ENCODE assay signal across 7 mouse cellular contexts in the genomic region with DNA sequence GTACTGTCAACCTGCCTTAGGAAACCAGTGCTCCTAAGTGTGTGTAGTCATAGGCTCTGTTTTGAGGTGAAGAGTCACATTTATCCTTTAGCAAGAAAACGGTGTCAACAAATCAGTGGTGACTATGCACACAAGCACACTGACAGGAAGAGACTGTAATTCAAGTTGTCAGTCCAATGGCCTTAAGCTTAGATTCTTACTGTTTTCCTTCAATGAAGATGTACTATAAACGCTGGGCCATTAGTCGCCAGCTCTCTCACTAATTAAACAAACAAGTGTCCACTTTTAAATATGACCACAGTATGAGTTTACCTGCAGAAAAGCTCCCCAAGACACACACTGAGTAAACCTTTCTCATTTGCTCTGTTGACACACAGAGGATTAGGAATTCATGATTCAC. TPM values are rescaled to one million over a fixed set of nuclear protein-coding genes. Genes with fewer than 3 reads are reported as not detected.
DNase-seq lines count a peak whose midpoint lies in the region; ATAC-seq and TF ChIP-seq lines count a peak whose summit lies in the region.

No protein-coding gene starts in this region.

- no peak for TF ChIP-seq EP300 in lung, postnatal 0 days (IDR thresholded peaks at IDR 0.05)

- H3K4me3 ChIP-seq in lung, postnatal 0 days (ENCODE audit: low read depth, low read length) = peak overlapping the region; percentile 82
- H3K4me3 ChIP-seq in forebrain, embryonic 15.5 days = peak overlapping the region; percentile 50
- peak overlapping the region; percentile 64 for H3K4me3 ChIP-seq in limb, embryonic 15.5 days
- peak overlapping the region; percentile 60 for H3K4me3 ChIP-seq in stomach, embryonic 16.5 days (replicated peaks; ENCODE audit: low read length)

- no peaks in the 10 kb centered on the region for H3K36me3 ChIP-seq in lung, postnatal 0 days (ENCODE audit: insufficient read depth, low read length)
- H3K36me3 ChIP-seq in forebrain, embryonic 15.5 days = no peaks in the 10 kb centered on the region
- no peaks in the 10 kb centered on the region for H3K36me3 ChIP-seq in limb, embryonic 15.5 days
- H3K36me3 ChIP-seq in stomach, embryonic 16.5 days (ENCODE audit: control insufficient read depth, insufficient read depth, low read length) = no peaks in the 10 kb centered on the region

- peak overlapping the region; percentile 74 for H3K9ac ChIP-seq in lung, postnatal 0 days (replicated peaks; ENCODE audit: low read depth)
- peak overlapping the region; percentile 50; the same call in 1 of the 2 replicates for H3K9ac ChIP-seq in forebrain, embryonic 15.5 days (replicated peaks)
- H3K9ac ChIP-seq in limb, embryonic 15.5 days = 0 out of 2 replicates have a peak overlapping the region, but pooled peaks have one; percentile 41
- peak overlapping the region; percentile 71 for H3K9ac ChIP-seq in stomach, embryonic 16.5 days (ENCODE audit: low read length)

- WGBS in lung, postnatal 0 days = 4% methylated on average over 3 of the region's 3 CpGs
- whole genome bisulfite sequencing in forebrain, embryonic 15.5 days = 38% methylated on average over 3 of the region's 3 CpGs
- WGBS in limb, embryonic 15.5 days = 24% methylated on average over 3 of the region's 3 CpGs
- 5% methylated on average over 3 of the region's 3 CpGs for WGBS in stomach, embryonic 16.5 days

- peak; percentile 35 for DNase-seq in lung, postnatal 0 days (ENCODE audit: low spot score)
- DNase-seq in lung, postnatal 25 days (ENCODE audit: low spot score) = no peak
- no peak for DNase-seq in T-cell, adult 2 months (ENCODE audit: low spot score)
- DNase-seq in yolk sac, embryonic 10.5 days (ENCODE audit: low spot score) = no peak

- no peak for ATAC-seq in lung, postnatal 0 days
- no peak for ATAC-seq in forebrain, embryonic 15.5 days (replicated peaks)
- no peak for ATAC-seq in limb, embryonic 15.5 days (ENCODE audit: insufficient number of reproducible peaks, low FRiP score, low TSS enrichment, low read depth)
- ATAC-seq in stomach, embryonic 16.5 days (ENCODE audit: insufficient read depth, low FRiP score) = no peak

- no peaks in the 10 kb centered on the region for H3K9me3 ChIP-seq in lung, postnatal 0 days (ENCODE audit: low read length)
- H3K9me3 ChIP-seq in forebrain, embryonic 15.5 days = no peaks in the 10 kb centered on the region
- H3K9me3 ChIP-seq in limb, embryonic 15.5 days = no peaks in the 10 kb centered on the region
- H3K9me3 ChIP-seq in stomach, embryonic 16.5 days (replicated peaks; ENCODE audit: control insufficient read depth, low read length) = no peaks in the 10 kb centered on the region

- H3K4me2 ChIP-seq in lung, postnatal 0 days (replicated peaks; ENCODE audit: low read depth, low read length) = peak overlapping the region; percentile 77
- peak overlapping the region; percentile 94 for H3K4me2 ChIP-seq in forebrain, embryonic 15.5 days (replicated peaks)
- peak overlapping the region; percentile 78 for H3K4me2 ChIP-seq in limb, embryonic 15.5 days
- H3K4me2 ChIP-seq in stomach, embryonic 16.5 days (ENCODE audit: low read depth, low read length) = peak overlapping the region; percentile 69

- no peaks in the 10 kb centered on the region for H3K27me3 ChIP-seq in lung, postnatal 0 days (replicated peaks; ENCODE audit: insufficient read depth, low read length)
- no peaks in the 10 kb centered on the region for H3K27me3 ChIP-seq in forebrain, embryonic 15.5 days
- no peaks in the 10 kb centered on the region for H3K27me3 ChIP-seq in limb, embryonic 15.5 days
- H3K27me3 ChIP-seq in stomach, embryonic 16.5 days (ENCODE audit: control insufficient read depth, insufficient read depth, low read length) = no peaks in the 10 kb centered on the region

- no peak for TF ChIP-seq CTCF in lung, postnatal 0 days (IDR thresholded peaks at IDR 0.05)

- peak overlapping the region; percentile 91 for H3K27ac ChIP-seq in lung, postnatal 0 days (ENCODE audit: low read length)
- no peak overlapping the region for H3K27ac ChIP-seq in forebrain, embryonic 15.5 days (replicated peaks)
- H3K27ac ChIP-seq in limb, embryonic 15.5 days = no peak overlapping the region
- H3K27ac ChIP-seq in stomach, embryonic 16.5 days (ENCODE audit: low read length) = peak overlapping the region; percentile 57

- H3K4me1 ChIP-seq in lung, postnatal 0 days (ENCODE audit: insufficient read depth, low read depth, low read length) = peaks cover 8% of the 10 kb centered on the region; the same call in 1 of the 2 replicates
- H3K4me1 ChIP-seq in forebrain, embryonic 15.5 days = peaks cover 9% of the 10 kb centered on the region
- peaks cover 11% of the 10 kb centered on the region for H3K4me1 ChIP-seq in limb, embryonic 15.5 days
- 0 out of 2 replicates have a peak, but pooled peaks cover 8% of the 10 kb centered on the region for H3K4me1 ChIP-seq in stomach, embryonic 16.5 days (ENCODE audit: control insufficient read depth, insufficient read depth, low read length)

RNA-seq across cellular contexts. Expression of gene Stard13, which starts 44.3 kb away (rescaled TPM):
- 19.1 and 20.8 TPM in 2 replicates for polyA plus RNA-seq in lung, postnatal 0 days (2015; fragmentation: Nextera tagmentation; extraction: Ambion mirVana)
- polyA plus RNA-seq in forebrain, embryonic 15.5 days (2015; fragmentation: Nextera tagmentation; extraction: Ambion mirVana) = 2.9 and 4.0 TPM in 2 replicates
- polyA plus RNA-seq in limb, embryonic 15.5 days (2015; fragmentation: Nextera tagmentation; extraction: Ambion mirVana) = 11.2 and 12.2 TPM in 2 replicates
- 17.3 and 19.1 TPM in 2 replicates for polyA plus RNA-seq in stomach, embryonic 16.5 days (2015; fragmentation: Nextera tagmentation; extraction: Ambion mirVana)

Comparison
In these comparisons a context has a peak if more than half of its experiments do, and no peak if none do; other contexts are left out.
1. H3K27ac ChIP-seq: peak in lung, postnatal 0 days (single experiment) and stomach, embryonic 16.5 days (single experiment); none in forebrain, embryonic 15.5 days (single experiment) and limb, embryonic 15.5 days (single experiment).
2. Peak in every context shown above with its lines, with median percentiles within 50 percentile points of each other: H3K4me2 ChIP-seq, H3K4me3 ChIP-seq and H3K9ac ChIP-seq.